ENCODE assay signal across 8 mouse cellular contexts in the genomic region with DNA sequence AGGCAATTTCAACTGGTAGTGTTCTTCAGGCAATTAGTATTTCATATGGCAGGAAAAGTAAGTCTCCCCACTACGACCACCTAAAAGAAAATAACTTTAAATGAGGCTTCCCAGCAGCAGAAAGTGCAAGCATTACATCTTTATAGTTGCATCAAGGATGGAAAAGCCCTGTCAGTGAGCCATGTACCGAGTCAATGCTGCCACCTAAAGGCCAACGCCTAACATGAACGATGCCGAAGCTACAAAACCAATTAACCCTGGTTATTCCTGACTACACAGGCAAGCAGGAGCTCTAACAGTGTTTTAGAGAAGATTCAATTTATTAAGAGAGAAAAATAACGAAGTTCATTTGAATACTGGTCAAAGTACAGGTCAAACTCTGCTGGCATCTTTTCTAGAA. TPM values are rescaled to one million over a fixed set of nuclear protein-coding genes. Genes with fewer than 3 reads are reported as not detected.
DNase-seq lines count a peak whose midpoint lies in the region; ATAC-seq and TF ChIP-seq lines count a peak whose summit lies in the region.

No protein-coding gene starts in this region.

- no peaks in the 10 kb centered on the region for H3K27me3 ChIP-seq in heart, embryonic 11.5 days (ENCODE audit: control insufficient read depth, insufficient read depth, low read length)
- H3K27me3 ChIP-seq in embryonic facial prominence, embryonic 14.5 days (replicated peaks; ENCODE audit: control insufficient read depth, insufficient read depth, low read length): no peaks in the 10 kb centered on the region

- DNase-seq in heart, adult 8-10 months (ENCODE audit: low spot score): peak; percentile 71
- DNase-seq in embryonic facial prominence, embryonic 14.5 days (ENCODE audit: low spot score): peak; percentile 80
- peak; percentile 63 to 80 for DNase-seq in heart, postnatal 14 days
- DNase-seq in layer of hippocampus, adult 9-11 months: peak; percentile 44
- DNase-seq in skeletal muscle tissue, adult 2 months (ENCODE audit: low read depth, low spot score): peak; percentile 52

- H3K4me2 ChIP-seq in heart, embryonic 11.5 days: no peak overlapping the region
- H3K4me2 ChIP-seq in embryonic facial prominence, embryonic 14.5 days (ENCODE audit: low read depth, low read length): no peak overlapping the region

- no peaks in the 10 kb centered on the region for H3K9me3 ChIP-seq in heart, embryonic 11.5 days (replicated peaks; ENCODE audit: control insufficient read depth, low read length)
- H3K9me3 ChIP-seq in embryonic facial prominence, embryonic 14.5 days (ENCODE audit: control insufficient read depth, low read length): no peaks in the 10 kb centered on the region

- peaks cover 9% of the 10 kb centered on the region; the same call in 1 of the 2 replicates for H3K4me1 ChIP-seq in heart, embryonic 11.5 days (ENCODE audit: control insufficient read depth, insufficient read depth, low read length)
- no peaks in the 10 kb centered on the region for H3K4me1 ChIP-seq in bone marrow, adult 2 months (ENCODE audit: control insufficient read depth, insufficient read depth, low read length)
- no peaks in the 10 kb centered on the region for H3K4me1 ChIP-seq in embryonic facial prominence, embryonic 14.5 days (ENCODE audit: control insufficient read depth, insufficient read depth, low read length)

- H3K4me3 ChIP-seq in heart, embryonic 11.5 days (ENCODE audit: low read depth, low read length): no peak overlapping the region
- H3K4me3 ChIP-seq in bone marrow, adult 2 months (replicated peaks; ENCODE audit: control insufficient read depth, low read depth, low read length): no peak overlapping the region
- H3K4me3 ChIP-seq in embryonic facial prominence, embryonic 14.5 days (ENCODE audit: low read depth, low read length): no peak overlapping the region

- intact Hi-C loops in heart, postnatal 14 days (cut with DNase I): loop anchor here (1.0 to 10.0 kb wide), 4 partner anchors 34 to 583 kb away; partner anchors contain the start of gene Efna5

- no peak overlapping the region for H3K27ac ChIP-seq in heart, embryonic 11.5 days (ENCODE audit: low read depth, low read length)
- H3K27ac ChIP-seq in bone marrow, adult 2 months (ENCODE audit: control insufficient read depth, insufficient read depth, low read depth, low read length, poor library complexity): no peak overlapping the region
- no peak overlapping the region for H3K27ac ChIP-seq in embryonic facial prominence, embryonic 14.5 days (replicated peaks; ENCODE audit: low read depth, low read length)

- 9% methylated on average over 6 of the region's 6 CpGs for WGBS in heart, embryonic 11.5 days (ENCODE audit: insufficient replicate concordance)
- 11% methylated on average over 6 of the region's 6 CpGs for WGBS in bone marrow, adult 2 months
- 6% methylated on average over 6 of the region's 6 CpGs for WGBS in embryonic facial prominence, embryonic 14.5 days

- peak; percentile 77 for TF ChIP-seq CTCF in bone marrow, adult 2 months (IDR thresholded peaks at IDR 0.05; ENCODE audit: control insufficient read depth, insufficient read depth, low read length)

- ATAC-seq in heart, embryonic 11.5 days (replicated peaks; ENCODE audit: insufficient number of reproducible peaks, low FRiP score, low TSS enrichment): no peak
- peak; percentile 84 for ATAC-seq in embryonic facial prominence, embryonic 14.5 days (ENCODE audit: low read depth)
- ATAC-seq in megakaryocyte progenitor cell, adult 5-6 weeks (replicated peaks; ENCODE audit: poor library complexity): peak; percentile 100

- no peaks in the 10 kb centered on the region for H3K36me3 ChIP-seq in heart, embryonic 11.5 days (ENCODE audit: control insufficient read depth, insufficient read depth, low read length)
- H3K36me3 ChIP-seq in embryonic facial prominence, embryonic 14.5 days (ENCODE audit: control insufficient read depth, insufficient read depth, low read length): 0 out of 2 replicates have a peak, but pooled peaks cover 12% of the 10 kb centered on the region

- TF ChIP-seq POLR2A in bone marrow, adult 2 months (IDR thresholded peaks at IDR 0.05; ENCODE audit: borderline replicate concordance, control insufficient read depth, low read depth, low read length): no peak

- H3K9ac ChIP-seq in heart, embryonic 11.5 days (ENCODE audit: low read depth, low read length): no peak overlapping the region
- H3K9ac ChIP-seq in embryonic facial prominence, embryonic 14.5 days (ENCODE audit: low read depth, low read length): no peak overlapping the region

RNA-seq across cellular contexts. Expression of gene Fbxl17, which starts 32.0 kb away (rescaled TPM):
- total RNA-seq in heart, adult 8-10 months (2022): 10 to 100 TPM; 25.4 to 29.0 (median 28.2) TPM
- polyA plus RNA-seq in heart, embryonic 11.5 days (2014; fragmentation: Nextera tagmentation; extraction: Ambion mirVana): 5.7 and 6.4 TPM in 2 replicates
- 6.8 and 10.7 TPM in 2 replicates for polyA plus RNA-seq in bone marrow, adult 2 months (2011; ENCODE audit: insufficient read depth, insufficient read length, low replicate concordance, missing spikeins)
- polyA plus RNA-seq in embryonic facial prominence, embryonic 14.5 days (2014; fragmentation: Nextera tagmentation; extraction: Ambion mirVana): 10.6 and 10.7 TPM in 2 replicates
- total RNA-seq in heart, postnatal 14 days (2021): 10 to 100 TPM; 28.5 to 29.5 TPM
- total RNA-seq in megakaryocyte progenitor cell, adult 5-6 weeks (2015): 13.0 and 15.5 TPM in 2 replicates
- total RNA-seq in megakaryocyte progenitor cell, adult 5-6 weeks (2017): 4.5 and 5.8 TPM in 2 replicates
